Mouse (Mus musculus) kidney, embryonic 14.5 days (tissue): ENCODE measurements around the gene Rps27. TPM values are rescaled to one million over a fixed set of nuclear protein-coding genes. Genes with fewer than 3 reads are reported as not detected.

Experiments used
- ATAC-seq: fragments of 200-750 bp; cut with Nextera tagmentation; 2 replicates; pipeline ENCODE4 v1.8.0; 2017; ENCODE audit warnings: moderate number of reproducible peaks, mild to moderate bottlenecking, moderate TSS enrichment, moderate library complexity; ENCODE audit not compliant: low FRiP score, low TSS enrichment
- H3K27ac ChIP-seq: fragments of 300-500 bp; sonication (generic); 2 replicates; pipeline ENCODE4 v1.5.1; 2014; ENCODE audit warnings: low read depth, mild to moderate bottlenecking, low read length, moderate library complexity, mixed read lengths
- H3K27me3 ChIP-seq: fragments of 300-500 bp; sonication (generic); 2 replicates; pipeline ENCODE4 v1.6.1; 2014; ENCODE audit warnings: mild to moderate bottlenecking, low read length; ENCODE audit not compliant: control insufficient read depth, insufficient read depth
- H3K36me3 ChIP-seq: fragments of 300-500 bp; sonication (generic); 2 replicates; pipeline ENCODE4 v1.6.1; 2014; ENCODE audit warnings: low read length, mixed read lengths; ENCODE audit not compliant: control insufficient read depth, insufficient read depth
- H3K4me1 ChIP-seq: fragments of 300-500 bp; sonication (generic); 2 replicates; pipeline ENCODE4 v1.6.1; 2014; ENCODE audit warnings: low read length, mixed read lengths; ENCODE audit not compliant: control insufficient read depth, insufficient read depth
- H3K4me2 ChIP-seq: fragments of 300-500 bp; sonication (generic); replicated peaks from 2 replicates; pipeline ENCODE4 v1.6.1; 2014; ENCODE audit warnings: low read depth, mild to moderate bottlenecking, low read length
- H3K4me3 ChIP-seq: fragments of 300-500 bp; sonication (generic); 2 replicates; pipeline ENCODE4 v1.5.1; 2014; ENCODE audit warnings: mild to moderate bottlenecking, low read length
- H3K9ac ChIP-seq: fragments of 300-500 bp; sonication (generic); 2 replicates; pipeline ENCODE4 v1.6.1; 2014; ENCODE audit warnings: low read depth, mild to moderate bottlenecking, low read length, moderate library complexity
- H3K9me3 ChIP-seq: fragments of 300-500 bp; sonication (generic); 2 replicates; pipeline ENCODE4 v1.6.1; 2016; ENCODE audit warnings: low read length; ENCODE audit not compliant: control insufficient read depth
- WGBS: fragments of 180-500 bp; shearing (Covaris S2); extraction: QIAGEN DNeasy Blood & Tissue Kit; methylation state at CpG from one replicate; pipeline ENCODE4 v1.1.7; 2014; 5-methylcytosine and 5-hydroxymethylcytosine counted together
- polyA plus RNA-seq: library from polyadenylated mRNA; unstranded; fragments of >200 nt; fragmentation: Nextera tagmentation; extraction: Ambion mirVana; gene quantifications from 2 replicates; pipeline ENCODE4 v1.2.1, GENCODE M21; 2014

Gene Rps27
- polyA plus RNA-seq, 1 experiment from 2014 or later: 1,631 TPM

DNA sequence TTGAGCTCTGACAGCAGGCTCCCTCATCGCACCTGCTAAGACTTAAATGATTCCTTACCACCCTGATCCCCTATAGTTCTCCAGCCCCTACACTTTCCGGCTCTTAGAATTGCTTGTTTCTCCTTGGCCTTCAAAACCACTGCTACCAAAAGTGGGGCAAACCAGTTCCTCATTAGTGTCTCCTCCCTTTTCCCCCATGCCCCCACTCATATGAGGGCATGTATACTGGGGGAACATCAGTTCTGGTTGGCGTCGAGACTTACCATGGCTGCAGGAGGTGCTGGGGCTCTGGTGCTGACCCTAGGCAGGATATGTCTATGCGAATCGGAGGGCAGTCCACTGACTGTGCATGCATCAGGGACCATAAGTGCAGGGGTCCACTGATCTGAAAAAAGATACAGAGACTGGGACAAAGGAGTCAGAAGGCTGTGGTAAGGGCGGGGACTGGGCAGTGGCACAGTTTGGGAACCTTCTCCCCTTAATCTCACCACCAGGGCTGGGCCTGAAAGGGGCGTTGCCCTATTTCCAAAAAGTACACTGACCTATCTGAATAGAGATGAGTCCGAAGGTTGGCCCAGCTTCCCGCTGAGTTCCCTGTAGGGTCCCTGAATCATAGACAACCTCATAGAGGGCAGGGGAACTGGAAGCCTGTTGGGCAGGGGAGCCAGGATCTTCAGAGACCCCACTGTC, 28.4 kb upstream of the Rps27 start:
- Histone ChIP-seq H3K27ac (no peak overlapping the region), H3K9me3 (no peaks in the 10 kb centered on the region), H3K9ac (no peak overlapping the region), H3K4me2 (no peak overlapping the region), H3K36me3 (peaks cover 2% of the 10 kb centered on the region; the same call in 1 of the 2 replicates), H3K27me3 (no peaks in the 10 kb centered on the region), H3K4me1 (peaks cover 13% of the 10 kb centered on the region; the same call in 1 of the 2 replicates), H3K4me3 (no peak overlapping the region)
- ATAC-seq: no peak
- 86% methylated on average over 10 of the region's 10 CpGs for WGBS

DNA sequence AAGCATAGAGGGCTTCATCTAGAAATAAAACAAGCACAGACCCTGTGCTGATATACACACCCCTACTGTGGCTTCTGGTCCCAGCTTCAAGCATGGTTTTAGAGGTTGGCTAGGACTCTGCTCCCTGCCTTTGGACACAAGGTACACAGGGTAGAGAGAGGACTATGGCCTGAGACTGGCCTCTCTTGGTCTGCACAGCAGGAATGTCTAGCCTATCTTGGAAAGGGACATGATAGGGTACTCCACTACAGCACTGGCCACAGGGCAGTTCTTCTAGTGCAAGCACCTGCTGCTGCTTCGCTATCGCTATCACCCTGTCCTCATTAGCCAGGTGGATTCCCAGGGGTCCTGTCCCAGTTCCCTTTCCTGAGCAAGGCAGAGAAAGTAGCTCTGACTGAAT, 27.8 kb upstream of the Rps27 start:
- peaks cover 6% of the 10 kb centered on the region; the same call in 1 of the 2 replicates for H3K36me3 ChIP-seq
- H3K4me3 ChIP-seq: no peak overlapping the region
- H3K4me1 ChIP-seq: peaks cover 13% of the 10 kb centered on the region; the same call in 1 of the 2 replicates
- no peak overlapping the region for H3K27ac ChIP-seq
- no peaks in the 10 kb centered on the region for H3K9me3 ChIP-seq
- H3K4me2 ChIP-seq: no peak overlapping the region
- H3K27me3 ChIP-seq: no peaks in the 10 kb centered on the region
- WGBS: 96% methylated on average over 2 of the region's 2 CpGs
- H3K9ac ChIP-seq: no peak overlapping the region
- ATAC-seq: no peak

DNA sequence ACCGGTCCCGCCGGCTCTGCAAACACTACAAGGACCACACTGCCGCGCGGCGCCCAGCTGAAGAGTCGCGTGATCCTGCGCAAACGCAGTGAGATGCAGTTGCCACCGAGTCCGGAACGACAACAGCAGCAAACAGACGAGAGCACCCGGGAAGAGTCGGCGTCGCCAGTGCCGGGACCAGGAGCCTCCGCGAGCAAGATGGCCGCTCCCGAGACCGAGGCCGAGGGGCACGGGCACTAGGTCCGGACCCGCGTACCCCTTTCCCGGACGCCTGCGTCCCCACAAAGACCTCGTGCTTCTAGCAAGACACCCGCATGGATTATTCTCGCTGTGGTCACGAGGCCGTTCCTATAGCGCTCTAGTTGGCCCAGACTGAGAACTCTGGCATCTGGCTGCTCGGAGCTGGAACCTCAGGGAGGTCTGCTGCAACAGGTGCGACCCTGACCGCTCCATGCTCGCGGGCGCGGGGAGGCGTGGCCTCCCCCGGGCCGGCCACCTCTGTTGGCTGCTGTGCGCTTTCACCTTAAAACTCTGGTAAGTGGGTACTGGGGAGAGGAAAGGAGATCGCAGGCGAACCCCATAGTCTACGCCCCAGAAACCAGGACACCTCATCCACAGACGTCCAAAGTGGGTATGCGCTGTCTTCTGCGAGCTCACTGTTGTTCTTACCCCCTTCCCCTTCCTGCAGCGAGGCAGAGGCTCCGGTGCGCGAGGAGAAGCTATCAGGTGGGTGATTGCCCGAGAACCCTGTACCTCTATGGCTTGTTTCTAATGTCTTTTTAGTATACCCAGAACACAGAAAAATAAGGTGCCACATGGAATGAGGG, 18.3 kb upstream of the Rps27 start, which contains the start of gene Jtb:
Jtb (plus strand) TSS at position 91 of the 827 bp plus-strand sequence.
- peak within 1 kb of the TSS; percentile 53 for H3K4me2 ChIP-seq
- H3K9me3 ChIP-seq: no peaks in the 10 kb centered on the region
- under 1% methylated on average over 61 of the region's 61 CpGs for WGBS
- peak within 1 kb of the TSS; percentile 92 for H3K27ac ChIP-seq
- peak within 1 kb of the TSS; percentile 69 for H3K4me3 ChIP-seq
- peak; percentile 96 for ATAC-seq
- peaks cover 28% of the 10 kb centered on the region for H3K36me3 ChIP-seq
- no peaks in the 10 kb centered on the region for H3K27me3 ChIP-seq
- peak within 1 kb of the TSS; percentile 86 for H3K9ac ChIP-seq
- H3K4me1 ChIP-seq: 0 out of 2 replicates have a peak, but pooled peaks cover 3% of the 10 kb centered on the region

DNA sequence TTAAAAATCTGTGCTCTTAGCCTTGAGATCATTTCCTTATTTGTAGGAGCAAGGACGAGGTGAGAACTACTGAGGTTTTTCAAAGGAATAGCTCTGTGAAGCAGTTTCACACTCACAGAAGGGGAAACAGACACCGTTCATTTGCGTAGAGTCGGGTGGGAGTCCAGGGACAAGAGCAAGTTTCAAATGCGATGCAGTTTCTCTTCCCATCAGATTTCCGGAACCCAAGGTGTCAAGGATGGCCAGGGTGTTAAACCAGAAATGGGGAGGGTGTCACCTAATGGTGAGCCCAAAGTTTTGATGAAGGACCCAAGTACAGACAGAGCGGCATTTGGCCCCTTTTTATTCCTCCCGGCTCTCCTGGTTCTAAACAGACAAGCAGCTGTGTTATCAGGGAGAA, 17.6 kb upstream of the Rps27 start:
- Histone ChIP-seq H3K9ac (peak overlapping the region; percentile 86), H3K27ac (peak overlapping the region; percentile 92), H3K9me3 (no peaks in the 10 kb centered on the region), H3K4me3 (peak overlapping the region; percentile 69), H3K27me3 (no peaks in the 10 kb centered on the region), H3K36me3 (peaks cover 24% of the 10 kb centered on the region), H3K4me2 (peak overlapping the region; percentile 53), H3K4me1 (0 out of 2 replicates have a peak, but pooled peaks cover 3% of the 10 kb centered on the region)
- no peak for ATAC-seq
- 11% methylated on average over 8 of the region's 8 CpGs for WGBS

- no peak overlapping the region for H3K4me2 ChIP-seq
- peaks cover 9% of the 10 kb centered on the region; the same call in 1 of the 2 replicates for H3K4me1 ChIP-seq
- no peak overlapping the region for H3K4me3 ChIP-seq
- ATAC-seq: no peak
- no peak overlapping the region for H3K27ac ChIP-seq
- H3K27me3 ChIP-seq: no peaks in the 10 kb centered on the region
- WGBS: 77% methylated on average over 10 of the region's 10 CpGs
- H3K9me3 ChIP-seq: no peaks in the 10 kb centered on the region
- H3K36me3 ChIP-seq: peaks cover 20% of the 10 kb centered on the region
- H3K9ac ChIP-seq: no peak overlapping the region
These were observed 10.9 kb upstream of the Rps27 start for GRCm38 (mm10) chr3:90224331-90224730.

- Histone ChIP-seq H3K9ac (no peak overlapping the region), H3K36me3 (peaks cover 20% of the 10 kb centered on the region)
These were observed 9.5 kb upstream of the Rps27 start for GRCm38 (mm10) chr3:90222941-90223340.

GRCm38 (mm10) chr3:90222455-90222854, 9.0 kb upstream of the Rps27 start:
- Histone ChIP-seq H3K9me3 (no peaks in the 10 kb centered on the region), H3K9ac (no peak overlapping the region), H3K27ac (no peak overlapping the region), H3K4me3 (no peak overlapping the region), H3K36me3 (peaks cover 20% of the 10 kb centered on the region), H3K4me2 (no peak overlapping the region), H3K4me1 (peaks cover 9% of the 10 kb centered on the region; the same call in 1 of the 2 replicates), H3K27me3 (no peaks in the 10 kb centered on the region)
- 80% methylated on average over 4 of the region's 4 CpGs for WGBS
- ATAC-seq: no peak

More at GRCm38 (mm10) chr3:90222941-90223340, 9.5 kb upstream of the Rps27 start:
- H3K4me2 ChIP-seq: no peak overlapping the region
- no peaks in the 10 kb centered on the region for H3K27me3 ChIP-seq
- no peak for ATAC-seq
- peaks cover 9% of the 10 kb centered on the region; the same call in 1 of the 2 replicates for H3K4me1 ChIP-seq
- H3K27ac ChIP-seq: no peak overlapping the region
- WGBS: 43% methylated on average over 3 of the region's 3 CpGs
- no peak overlapping the region for H3K4me3 ChIP-seq
- H3K9me3 ChIP-seq: no peaks in the 10 kb centered on the region

DNA sequence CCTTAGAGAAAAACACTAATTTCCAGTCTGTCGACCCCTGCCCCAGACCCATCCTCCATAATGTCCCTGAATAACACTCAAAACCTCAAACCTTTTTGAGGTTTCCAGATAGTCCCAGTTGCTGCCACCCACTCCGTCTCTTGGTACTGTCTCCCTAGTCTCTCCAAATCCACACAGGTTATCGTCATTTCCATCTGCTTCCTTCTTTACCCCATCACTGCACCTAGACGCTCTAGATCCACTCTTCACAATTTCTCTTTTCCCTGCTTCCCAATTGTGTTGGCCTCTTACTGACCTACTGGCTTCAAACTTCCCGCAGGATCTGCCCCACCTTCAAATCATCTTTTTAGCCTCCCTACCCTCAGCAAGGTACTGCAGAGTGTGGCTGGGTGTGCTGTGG, 7.7 kb upstream of the Rps27 start:
- ATAC-seq: no peak
- Histone ChIP-seq H3K9me3 (no peaks in the 10 kb centered on the region), H3K27me3 (no peaks in the 10 kb centered on the region), H3K9ac (peak overlapping the region; percentile 69), H3K36me3 (peaks cover 20% of the 10 kb centered on the region), H3K4me1 (peaks cover 9% of the 10 kb centered on the region; the same call in 1 of the 2 replicates), H3K4me3 (peak overlapping the region; percentile 58), H3K4me2 (peak overlapping the region; percentile 69), H3K27ac (peak overlapping the region; percentile 90)
- WGBS: 16% methylated on average over 5 of the region's 5 CpGs
